Mouse (Mus musculus): ENCODE measurements around the gene Smyd3. TPM values are rescaled to one million over a fixed set of nuclear protein-coding genes. Genes with fewer than 3 reads are reported as not detected.

Gene Smyd3
- polyA plus RNA-seq, 1 experiment: 14.2 TPM

GRCm38 (mm10) chr1:179207180-179207741 is 310.6 kb downstream of the Smyd3 start:
- no peak overlapping the region for H3K4me3 ChIP-seq (ENCODE audit: insufficient read depth, low read length)
- no peak overlapping the region for H3K27ac ChIP-seq (ENCODE audit: insufficient read depth, low read length)
- TF ChIP-seq CTCF (IDR thresholded peaks at IDR 0.05; ENCODE audit: extremely low read depth, insufficient read depth, low read length) (no peak), POLR2A (IDR thresholded peaks at IDR 0.05; ENCODE audit: extremely low read depth, insufficient read depth, low read length) (no peak)
- no peaks in the 10 kb centered on the region for H3K4me1 ChIP-seq (ENCODE audit: control insufficient read depth, insufficient read depth, low read length)

- TF ChIP-seq CTCF (IDR thresholded peaks at IDR 0.05; ENCODE audit: extremely low read depth, insufficient read depth, low read length): no peak
- TF ChIP-seq POLR2A (IDR thresholded peaks at IDR 0.05; ENCODE audit: extremely low read depth, insufficient read depth, low read length): no peak
- H3K27ac ChIP-seq (ENCODE audit: insufficient read depth, low read length): no peak overlapping the region
Measured at GRCm38 (mm10) chr1:179198517-179199200, 319.2 kb downstream of the Smyd3 start.

GRCm38 (mm10) chr1:179197821-179198516 is 319.9 kb downstream of the Smyd3 start:
- TF ChIP-seq POLR2A (IDR thresholded peaks at IDR 0.05; ENCODE audit: extremely low read depth, insufficient read depth, low read length) (no peak), CTCF (IDR thresholded peaks at IDR 0.05; ENCODE audit: extremely low read depth, insufficient read depth, low read length) (no peak)
- Histone ChIP-seq H3K4me1 (ENCODE audit: control insufficient read depth, insufficient read depth, low read length) (no peaks in the 10 kb centered on the region; the same call in none of the 2 replicates), H3K4me3 (ENCODE audit: insufficient read depth, low read length) (no peak overlapping the region), H3K27ac (ENCODE audit: insufficient read depth, low read length) (no peak overlapping the region)

More at GRCm38 (mm10) chr1:179198517-179199200, 319.2 kb downstream of the Smyd3 start:
- no peaks in the 10 kb centered on the region; the same call in none of the 2 replicates for H3K4me1 ChIP-seq (ENCODE audit: control insufficient read depth, insufficient read depth, low read length)
- H3K4me3 ChIP-seq (ENCODE audit: insufficient read depth, low read length): no peak overlapping the region

- TF ChIP-seq CTCF (IDR thresholded peaks at IDR 0.05; ENCODE audit: extremely low read depth, insufficient read depth, low read length) (no peak), POLR2A (IDR thresholded peaks at IDR 0.05; ENCODE audit: extremely low read depth, insufficient read depth, low read length) (no peak)
- H3K4me1 ChIP-seq (ENCODE audit: control insufficient read depth, insufficient read depth, low read length): no peaks in the 10 kb centered on the region; the same call in none of the 2 replicates
- no peak overlapping the region for H3K27ac ChIP-seq (ENCODE audit: insufficient read depth, low read length)
- no peak overlapping the region for H3K4me3 ChIP-seq (ENCODE audit: insufficient read depth, low read length)
Measured at GRCm38 (mm10) chr1:179197156-179197555, 320.7 kb downstream of the Smyd3 start.

GRCm38 (mm10) chr1:179196422-179196821 is 321.4 kb downstream of the Smyd3 start:
- no peak for TF ChIP-seq CTCF (IDR thresholded peaks at IDR 0.05; ENCODE audit: extremely low read depth, insufficient read depth, low read length)
- Histone ChIP-seq H3K4me3 (ENCODE audit: insufficient read depth, low read length) (no peak overlapping the region), H3K4me1 (ENCODE audit: control insufficient read depth, insufficient read depth, low read length) (no peaks in the 10 kb centered on the region; the same call in none of the 2 replicates), H3K27ac (ENCODE audit: insufficient read depth, low read length) (no peak overlapping the region)

GRCm38 (mm10) chr1:179192781-179193180 is 325.1 kb downstream of the Smyd3 start:
- H3K4me1 ChIP-seq (ENCODE audit: control insufficient read depth, insufficient read depth, low read length): no peaks in the 10 kb centered on the region
- no peak overlapping the region for H3K4me3 ChIP-seq (ENCODE audit: insufficient read depth, low read length)
- H3K27ac ChIP-seq (ENCODE audit: insufficient read depth, low read length): no peak overlapping the region
- no peak for TF ChIP-seq CTCF (IDR thresholded peaks at IDR 0.05; ENCODE audit: extremely low read depth, insufficient read depth, low read length)
- TF ChIP-seq POLR2A (IDR thresholded peaks at IDR 0.05; ENCODE audit: extremely low read depth, insufficient read depth, low read length): no peak

- no peak for TF ChIP-seq POLR2A (IDR thresholded peaks at IDR 0.05; ENCODE audit: extremely low read depth, insufficient read depth, low read length)
- Histone ChIP-seq H3K4me3 (ENCODE audit: insufficient read depth, low read length) (no peak overlapping the region), H3K4me1 (ENCODE audit: control insufficient read depth, insufficient read depth, low read length) (no peaks in the 10 kb centered on the region), H3K27ac (ENCODE audit: insufficient read depth, low read length) (no peak overlapping the region)
Measured at GRCm38 (mm10) chr1:179190837-179191236, 327.0 kb downstream of the Smyd3 start.

GRCm38 (mm10) chr1:179187171-179187570 is 330.7 kb downstream of the Smyd3 start:
- no peaks in the 10 kb centered on the region for H3K4me1 ChIP-seq (ENCODE audit: control insufficient read depth, insufficient read depth, low read length)
- no peak overlapping the region for H3K27ac ChIP-seq (ENCODE audit: insufficient read depth, low read length)
- no peak for TF ChIP-seq POLR2A (IDR thresholded peaks at IDR 0.05; ENCODE audit: extremely low read depth, insufficient read depth, low read length)
- no peak for TF ChIP-seq CTCF (IDR thresholded peaks at IDR 0.05; ENCODE audit: extremely low read depth, insufficient read depth, low read length)
- no peak overlapping the region for H3K4me3 ChIP-seq (ENCODE audit: insufficient read depth, low read length)

GRCm38 (mm10) chr1:179184631-179185030 is 333.2 kb downstream of the Smyd3 start:
- no peak overlapping the region for H3K4me3 ChIP-seq (ENCODE audit: insufficient read depth, low read length)
- no peak overlapping the region for H3K27ac ChIP-seq (ENCODE audit: insufficient read depth, low read length)
- TF ChIP-seq CTCF (IDR thresholded peaks at IDR 0.05; ENCODE audit: extremely low read depth, insufficient read depth, low read length): no peak
- H3K4me1 ChIP-seq (ENCODE audit: control insufficient read depth, insufficient read depth, low read length): no peaks in the 10 kb centered on the region

- Histone ChIP-seq H3K4me1 (ENCODE audit: control insufficient read depth, insufficient read depth, low read length) (no peaks in the 10 kb centered on the region), H3K4me3 (ENCODE audit: insufficient read depth, low read length) (no peak overlapping the region), H3K27ac (ENCODE audit: insufficient read depth, low read length) (no peak overlapping the region)
- TF ChIP-seq CTCF (IDR thresholded peaks at IDR 0.05; ENCODE audit: extremely low read depth, insufficient read depth, low read length): no peak
- TF ChIP-seq POLR2A (IDR thresholded peaks at IDR 0.05; ENCODE audit: extremely low read depth, insufficient read depth, low read length): no peak
Measured at GRCm38 (mm10) chr1:179183499-179183898, 334.3 kb downstream of the Smyd3 start.
